Comparison of ENCODE assay signal across 8 mouse cellular contexts in genomic region chr6:52159164-52159761, GRCm38 (mm10). TPM values are rescaled to one million over a fixed set of nuclear protein-coding genes. Genes with fewer than 3 reads are reported as not detected.
DNase-seq lines count a peak whose midpoint lies in the region; ATAC-seq and TF ChIP-seq lines count a peak whose summit lies in the region.

No protein-coding gene starts in this region.

- DNase-seq in gastrocnemius, adult 2 months = peak; percentile 30
- no peak for DNase-seq in gastrocnemius, postnatal 25 days
- peak; percentile 58 for DNase-seq in lung, postnatal 0 days (ENCODE audit: low spot score)
- DNase-seq in thymus, postnatal 25 days = no peak
- no peak for DNase-seq in right cerebral cortex, adult 18-20 months

- peaks cover 33% of the 10 kb centered on the region for H3K27me3 ChIP-seq in intestine, embryonic 15.5 days (replicated peaks)
- peaks cover 37% of the 10 kb centered on the region for H3K27me3 ChIP-seq in lung, postnatal 0 days (replicated peaks; ENCODE audit: insufficient read depth, low read length)

- WGBS in intestine, embryonic 15.5 days = 13% methylated on average over 12 of the region's 12 CpGs
- 6% methylated on average over 12 of the region's 12 CpGs for WGBS in lung, postnatal 0 days

- intact Hi-C loops in gastrocnemius, adult 2 months (cut with DNase I) = loop anchor here (5.0 kb wide), 1 partner anchor 147 kb away; the partner anchor contains the start of gene Skap2

- no peaks in the 10 kb centered on the region for H3K36me3 ChIP-seq in intestine, embryonic 15.5 days
- no peaks in the 10 kb centered on the region for H3K36me3 ChIP-seq in lung, postnatal 0 days (ENCODE audit: insufficient read depth, low read length)

- peak; percentile 21; the same call in 1 of the 2 replicates for ATAC-seq in intestine, embryonic 15.5 days
- ATAC-seq in lung, postnatal 0 days = 0 out of 2 replicates have a peak, but pooled peaks have one; percentile 12
- ATAC-seq in megakaryocyte-erythroid progenitor cell, adult 5-6 weeks (replicated peaks; ENCODE audit: low FRiP score, low TSS enrichment, poor library complexity, severe bottlenecking) = no peak

- H3K27ac ChIP-seq in gastrocnemius, adult 2 months = peak overlapping the region; percentile 90
- peak overlapping the region; percentile 90 for H3K27ac ChIP-seq in brown adipose tissue, adult 24 weeks (replicated peaks; ENCODE audit: low read depth, low read length)
- peak overlapping the region; percentile 88 for H3K27ac ChIP-seq in intestine, embryonic 15.5 days
- peak overlapping the region; percentile 93 for H3K27ac ChIP-seq in lung, postnatal 0 days (ENCODE audit: low read length)

- peak overlapping the region; percentile 88 for H3K4me3 ChIP-seq in gastrocnemius, adult 2 months
- H3K4me3 ChIP-seq in brown adipose tissue, adult 24 weeks (ENCODE audit: insufficient read depth, low read depth, low read length) = peak overlapping the region; percentile 84
- peak overlapping the region; percentile 68 for H3K4me3 ChIP-seq in intestine, embryonic 15.5 days (replicated peaks)
- peak overlapping the region; percentile 69 for H3K4me3 ChIP-seq in lung, postnatal 0 days (ENCODE audit: low read depth, low read length)

- no peak for TF ChIP-seq CTCF in gastrocnemius, adult 2 months (IDR thresholded peaks at IDR 0.05)
- no peak for TF ChIP-seq CTCF in lung, postnatal 0 days (IDR thresholded peaks at IDR 0.05)

- peak overlapping the region; percentile 68 for H3K9ac ChIP-seq in intestine, embryonic 15.5 days
- H3K9ac ChIP-seq in lung, postnatal 0 days (replicated peaks; ENCODE audit: low read depth) = peak overlapping the region; percentile 72

- no peaks in the 10 kb centered on the region; the same call in 1 of the 2 replicates for H3K4me1 ChIP-seq in brown adipose tissue, adult 24 weeks (ENCODE audit: control insufficient read depth, insufficient read depth, insufficient read length, low read length)
- H3K4me1 ChIP-seq in intestine, embryonic 15.5 days (replicated peaks) = peaks cover 42% of the 10 kb centered on the region
- H3K4me1 ChIP-seq in lung, postnatal 0 days (ENCODE audit: insufficient read depth, low read depth, low read length) = 0 out of 2 replicates have a peak, but pooled peaks cover 4% of the 10 kb centered on the region

- no peaks in the 10 kb centered on the region for H3K9me3 ChIP-seq in intestine, embryonic 15.5 days
- no peaks in the 10 kb centered on the region for H3K9me3 ChIP-seq in lung, postnatal 0 days (ENCODE audit: low read length)

- peak overlapping the region; percentile 89 for H3K4me2 ChIP-seq in intestine, embryonic 15.5 days (replicated peaks)
- peak overlapping the region; percentile 79 for H3K4me2 ChIP-seq in lung, postnatal 0 days (replicated peaks; ENCODE audit: low read depth, low read length)

- TF ChIP-seq EP300 in lung, postnatal 0 days (IDR thresholded peaks at IDR 0.05) = no peak

RNA-seq across cellular contexts. Expression of gene Hoxa1, which starts 1.1 kb away (rescaled TPM):
- under 1 TPM; 0.13 to 0.22 TPM for total RNA-seq in gastrocnemius, adult 2 months (2021)
- total RNA-seq in gastrocnemius, postnatal 25 days (2021) = under 1 TPM in 1 of 2 experiments, not detected in 1; 0.21 TPM
- 0.50 and 0.99 TPM in 2 replicates for polyA plus RNA-seq in brown adipose tissue, adult 24 weeks (2012; ENCODE audit: insufficient read depth, insufficient read length, missing spikeins)
- 0.86 and 1.2 TPM in 2 replicates for polyA plus RNA-seq in intestine, embryonic 15.5 days (2015; fragmentation: Nextera tagmentation; extraction: Ambion mirVana)
- 0.65 and 1.0 TPM in 2 replicates for polyA plus RNA-seq in lung, postnatal 0 days (2015; fragmentation: Nextera tagmentation; extraction: Ambion mirVana)
- total RNA-seq in megakaryocyte-erythroid progenitor cell, adult 5-6 weeks (2014; fragmentation: Nextera tagmentation) = not detected in 2 replicates
- total RNA-seq in megakaryocyte-erythroid progenitor cell, adult 5-6 weeks (2017) = 0.34 TPM in 1 of 2 replicates, not detected in the other

RNA-seq across cellular contexts. Expression of gene Hoxa2, which starts 5.4 kb away (rescaled TPM):
- total RNA-seq in gastrocnemius, adult 2 months (2021) = under 1 TPM; 0.47 to 0.56 TPM
- under 1 TPM; 0.28 to 0.83 TPM for total RNA-seq in gastrocnemius, postnatal 25 days (2021)
- 2.9 TPM in 1 of 2 replicates, not detected in the other for polyA plus RNA-seq in brown adipose tissue, adult 24 weeks (2012; ENCODE audit: insufficient read depth, insufficient read length, missing spikeins)
- polyA plus RNA-seq in intestine, embryonic 15.5 days (2015; fragmentation: Nextera tagmentation; extraction: Ambion mirVana) = 7.4 and 8.6 TPM in 2 replicates
- polyA plus RNA-seq in lung, postnatal 0 days (2015; fragmentation: Nextera tagmentation; extraction: Ambion mirVana) = 7.2 and 8.2 TPM in 2 replicates
- 1.4 TPM in 1 of 2 replicates, not detected in the other for total RNA-seq in megakaryocyte-erythroid progenitor cell, adult 5-6 weeks (2014; fragmentation: Nextera tagmentation)
- not detected in 2 replicates for total RNA-seq in megakaryocyte-erythroid progenitor cell, adult 5-6 weeks (2017)

RNA-seq across cellular contexts. Expression of gene 5730596B20Rik, which starts 18.0 kb away (rescaled TPM):
- under 1 TPM in 1 of 2 experiments, not detected in 1; 0.10 TPM for total RNA-seq in gastrocnemius, adult 2 months (2021)
- not detected for total RNA-seq in gastrocnemius, postnatal 25 days (2021)
- polyA plus RNA-seq in brown adipose tissue, adult 24 weeks (2012; ENCODE audit: insufficient read depth, insufficient read length, missing spikeins) = not detected in 2 replicates
- polyA plus RNA-seq in intestine, embryonic 15.5 days (2015; fragmentation: Nextera tagmentation; extraction: Ambion mirVana) = 1.9 and 2.0 TPM in 2 replicates
- polyA plus RNA-seq in lung, postnatal 0 days (2015; fragmentation: Nextera tagmentation; extraction: Ambion mirVana) = 1.5 and 1.6 TPM in 2 replicates
- not detected in 2 replicates for total RNA-seq in megakaryocyte-erythroid progenitor cell, adult 5-6 weeks (2014; fragmentation: Nextera tagmentation)
- not detected in 2 replicates for total RNA-seq in megakaryocyte-erythroid progenitor cell, adult 5-6 weeks (2017)

RNA-seq across cellular contexts. Expression of gene Hoxa4, which starts 32.3 kb away (rescaled TPM):
- total RNA-seq in gastrocnemius, adult 2 months (2021) = 1 to 10 TPM; 2.7 to 3.3 TPM
- 1 to 10 TPM; 2.3 to 2.8 TPM for total RNA-seq in gastrocnemius, postnatal 25 days (2021)
- polyA plus RNA-seq in brown adipose tissue, adult 24 weeks (2012; ENCODE audit: insufficient read depth, insufficient read length, missing spikeins) = 14.0 and 26.4 TPM in 2 replicates
- 3.7 and 4.5 TPM in 2 replicates for polyA plus RNA-seq in intestine, embryonic 15.5 days (2015; fragmentation: Nextera tagmentation; extraction: Ambion mirVana)
- 3.7 and 3.9 TPM in 2 replicates for polyA plus RNA-seq in lung, postnatal 0 days (2015; fragmentation: Nextera tagmentation; extraction: Ambion mirVana)
- 1.9 and 2.2 TPM in 2 replicates for total RNA-seq in megakaryocyte-erythroid progenitor cell, adult 5-6 weeks (2014; fragmentation: Nextera tagmentation)
- 0.46 and 0.66 TPM in 2 replicates for total RNA-seq in megakaryocyte-erythroid progenitor cell, adult 5-6 weeks (2017)

RNA-seq across cellular contexts. Expression of gene Hoxa5, which starts 45.1 kb away (rescaled TPM):
- total RNA-seq in gastrocnemius, adult 2 months (2021) = 1 to 10 TPM; 2.2 to 2.9 TPM
- total RNA-seq in gastrocnemius, postnatal 25 days (2021) = 1 to 10 TPM; 1.9 to 3.5 TPM
- 35.9 and 39.4 TPM in 2 replicates for polyA plus RNA-seq in brown adipose tissue, adult 24 weeks (2012; ENCODE audit: insufficient read depth, insufficient read length, missing spikeins)
- 22.9 and 25.1 TPM in 2 replicates for polyA plus RNA-seq in intestine, embryonic 15.5 days (2015; fragmentation: Nextera tagmentation; extraction: Ambion mirVana)
- polyA plus RNA-seq in lung, postnatal 0 days (2015; fragmentation: Nextera tagmentation; extraction: Ambion mirVana) = 39.7 and 40.3 TPM in 2 replicates
- total RNA-seq in megakaryocyte-erythroid progenitor cell, adult 5-6 weeks (2014; fragmentation: Nextera tagmentation) = 1.1 and 2.6 TPM in 2 replicates
- 0.56 and 0.76 TPM in 2 replicates for total RNA-seq in megakaryocyte-erythroid progenitor cell, adult 5-6 weeks (2017)

Comparison
In these comparisons a context has a peak if more than half of its experiments do, and no peak if none do; other contexts are left out.
1. DNase-seq: peak in gastrocnemius, adult 2 months (single experiment) and lung, postnatal 0 days (single experiment); none in gastrocnemius, postnatal 25 days (single experiment), thymus, postnatal 25 days (single experiment) and right cerebral cortex, adult 18-20 months (single experiment).
2. Peak in every context shown above with its lines, with median percentiles within 50 percentile points of each other: H3K27ac ChIP-seq and H3K4me3 ChIP-seq.